Mouse (Mus musculus) liver, adult 2 months (tissue): ENCODE data around the gene Gm17359.

ENCODE experiments used
- CTCF ChIP-seq: fragments of 200-500 bp; IDR thresholded peaks from 2 replicates; pipeline ENCODE4 v1.5.1; 2011; ENCODE audit warnings: low read depth, low read length, control low read depth
- POLR2A ChIP-seq: fragments of 200-500 bp; IDR thresholded peaks from 2 replicates; pipeline ENCODE4 v1.6.1; 2011; ENCODE audit warnings: low read length, control low read depth; ENCODE audit not compliant: insufficient read depth; ENCODE audit errors: extremely low read depth

DNA sequence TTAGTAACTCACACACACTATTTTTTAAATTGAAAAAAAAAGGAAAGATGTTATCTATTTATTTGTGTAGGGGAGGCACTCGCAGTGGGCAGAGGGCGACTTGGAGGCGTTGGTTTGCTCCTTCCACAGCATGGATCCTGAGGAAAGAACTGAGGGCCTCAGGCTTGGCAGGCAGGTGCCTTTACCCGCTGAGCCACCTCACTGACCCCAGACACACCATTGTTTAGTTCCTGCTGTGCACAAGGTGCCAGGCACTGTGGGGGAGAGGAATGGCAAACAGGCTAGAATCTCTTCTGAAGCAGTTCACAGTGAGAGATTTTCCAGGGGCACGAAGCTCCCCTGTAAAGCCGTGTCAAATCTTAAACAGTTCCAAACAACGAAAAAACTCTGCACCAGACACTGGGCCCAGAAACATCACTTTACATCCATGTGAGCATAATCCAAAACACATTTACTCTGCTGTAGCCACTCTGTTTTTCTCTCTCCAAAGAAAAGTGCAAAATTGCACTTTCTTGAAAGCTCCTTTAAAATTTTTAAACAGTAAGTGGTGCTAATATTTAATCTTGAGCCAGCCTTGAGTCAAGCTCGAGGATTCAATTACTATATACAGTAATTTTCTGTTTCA lies 6.7 kb upstream of the Gm17359 start:
- TF ChIP-seq CTCF (no peak), POLR2A (no peak)
